Mouse (Mus musculus) MEL (cell line): Measurements from ENCODE around the gene Usp33. TPM values are rescaled to one million over a fixed set of nuclear protein-coding genes. Genes with fewer than 3 reads are reported as not detected.

Experiments
- DNase-seq: peaks from one replicate; pipeline ENCODE4 v3.0.0; 2011; ENCODE audit warnings: low read depth, low spot score
- H3K27ac ChIP-seq: 2 replicates; pipeline ENCODE4 v1.5.1; 2012; ENCODE audit warnings: low read depth, mild to moderate bottlenecking, control low read depth, low read length, moderate library complexity; ENCODE audit not compliant: control insufficient read depth
- H3K27me3 ChIP-seq, 2 experiments: fragments of 150-350 bp in 1 of 2; sonication (generic) in 1 of 2; 2 replicates each; pipeline ENCODE4 v1.6.1; 2012; ENCODE audit warnings: low read length in 2 of 2, mild to moderate bottlenecking in 2 of 2, improper control_type of control experiment in 1 of 2, moderate library complexity in 1 of 2; ENCODE audit not compliant: insufficient read depth in 2 of 2, control insufficient read depth in 1 of 2
- H3K36me3 ChIP-seq, 2 experiments: 2 replicates each; pipeline ENCODE4 v1.6.1; 2012 to 2014; ENCODE audit warnings: low read length in 2 of 2, improper control_type of control experiment in 1 of 2, inconsistent platforms in 1 of 2, mild to moderate bottlenecking in 1 of 2; ENCODE audit not compliant: insufficient read depth in 2 of 2, control insufficient read depth in 1 of 2
- H3K4me1 ChIP-seq, 2 experiments: fragments of 150-350 bp in 1 of 2; sonication (generic) in 1 of 2; 2 replicates each; pipeline ENCODE4 v1.6.1; 2012; ENCODE audit warnings: low read length in 2 of 2, improper control_type of control experiment in 1 of 2, mild to moderate bottlenecking in 1 of 2; ENCODE audit not compliant: insufficient read depth in 2 of 2, control insufficient read depth in 1 of 2
- H3K4me3 ChIP-seq, 2 experiments: fragments of 150-350 bp in 1 of 2; sonication (generic) in 1 of 2; 2 replicates each; pipeline ENCODE4 v1.5.1; 2012; ENCODE audit warnings: low read depth in 2 of 2, low read length in 2 of 2, mild to moderate bottlenecking in 2 of 2, moderate library complexity in 2 of 2, control low read depth in 1 of 2, improper control_type of control experiment in 1 of 2; ENCODE audit not compliant: control insufficient read depth in 1 of 2, insufficient read depth in 1 of 2
- H3K79me2 ChIP-seq: 2 replicates; pipeline ENCODE4 v1.6.1; 2012; ENCODE audit warnings: mild to moderate bottlenecking, low read length, moderate library complexity; ENCODE audit not compliant: control insufficient read depth, poor library complexity, insufficient read depth
- H3K9ac ChIP-seq: 2 replicates; pipeline ENCODE4 v1.6.1; 2012; ENCODE audit warnings: low read depth, mild to moderate bottlenecking, control low read depth, low read length, moderate library complexity; ENCODE audit not compliant: control insufficient read depth, poor library complexity, severe bottlenecking
- H3K9me3 ChIP-seq: fragments of 150-350 bp; sonication (generic); replicated peaks from 2 replicates; pipeline ENCODE4 v1.6.1; 2012; ENCODE audit warnings: mild to moderate bottlenecking, low read length, improper control_type of control experiment, moderate library complexity; ENCODE audit not compliant: insufficient read depth
- BHLHE40 ChIP-seq: IDR thresholded peaks from 2 replicates; pipeline ENCODE4 v1.6.1; 2012; ENCODE audit warnings: low read depth, mild to moderate bottlenecking, inconsistent platforms, low read length, improper control_type of control experiment, borderline replicate concordance
- CHD1 ChIP-seq: IDR thresholded peaks from 2 replicates; pipeline ENCODE4 v1.6.1; 2012; ENCODE audit warnings: low read depth, mild to moderate bottlenecking, inconsistent platforms, low read length, improper control_type of control experiment
- CHD2 ChIP-seq: IDR thresholded peaks from 2 replicates; pipeline ENCODE4 v1.6.1; 2011; ENCODE audit warnings: low read length, improper control_type of control experiment
- E2F4 ChIP-seq: IDR thresholded peaks from 2 replicates; pipeline ENCODE4 v1.6.1; 2011; ENCODE audit warnings: low read depth, low read length, improper control_type of control experiment, borderline replicate concordance
- ELF1 ChIP-seq: IDR thresholded peaks from 2 replicates; pipeline ENCODE4 v1.6.1; 2014; ENCODE audit warnings: low read depth, mild to moderate bottlenecking, inconsistent platforms, low read length, improper control_type of control experiment, moderate library complexity
- EP300 ChIP-seq, 2 experiments: IDR thresholded peaks; 2 replicates each; pipeline ENCODE4 v1.6.1; 2011; ENCODE audit warnings: improper control_type of control experiment in 2 of 2, low read length in 2 of 2, low read depth in 1 of 2, mild to moderate bottlenecking in 1 of 2
- ETS1 ChIP-seq: IDR thresholded peaks from 2 replicates; pipeline ENCODE4 v1.6.1; 2012; ENCODE audit warnings: low read depth, mild to moderate bottlenecking, inconsistent platforms, low read length, improper control_type of control experiment, moderate library complexity
- GABPA ChIP-seq: IDR thresholded peaks from 2 replicates; pipeline ENCODE4 v1.6.1; 2012; ENCODE audit warnings: low read depth, mild to moderate bottlenecking, inconsistent platforms, low read length, improper control_type of control experiment, moderate library complexity
- GATA1 ChIP-seq: IDR thresholded peaks from 2 replicates; pipeline ENCODE4 v1.6.1; 2011; ENCODE audit warnings: low read depth, low read length, improper control_type of control experiment
- JUND ChIP-seq: IDR thresholded peaks from 2 replicates; pipeline ENCODE4 v1.6.1; 2011; ENCODE audit warnings: low read depth, mild to moderate bottlenecking, improper control_type of control experiment, low read length
- MAX ChIP-seq: IDR thresholded peaks from 2 replicates; pipeline ENCODE4 v1.6.1; 2011; ENCODE audit warnings: low read length, improper control_type of control experiment
- MXI1 ChIP-seq: IDR thresholded peaks from 2 replicates; pipeline ENCODE4 v1.6.1; 2011; ENCODE audit warnings: mild to moderate bottlenecking, low read depth, low read length, improper control_type of control experiment
- MYB ChIP-seq: IDR thresholded peaks from 2 replicates; pipeline ENCODE4 v1.6.1; 2011; ENCODE audit warnings: mild to moderate bottlenecking, low read depth, low read length, improper control_type of control experiment
- MYC ChIP-seq: IDR thresholded peaks from 2 replicates; pipeline ENCODE4 v1.6.1; 2011; ENCODE audit warnings: low read depth, mild to moderate bottlenecking, low read length, improper control_type of control experiment, moderate library complexity
- NELFE ChIP-seq: IDR thresholded peaks from 2 replicates; pipeline ENCODE4 v1.6.1; 2011; ENCODE audit warnings: low read depth, low read length, improper control_type of control experiment
- RAD21 ChIP-seq: IDR thresholded peaks from 2 replicates; pipeline ENCODE4 v1.6.1; 2011; ENCODE audit warnings: mild to moderate bottlenecking, low read depth, low read length, improper control_type of control experiment
- RCOR1 ChIP-seq: IDR thresholded peaks from 2 replicates; pipeline ENCODE4 v1.6.1; 2012; ENCODE audit warnings: low read depth, mild to moderate bottlenecking, inconsistent platforms, low read length, improper control_type of control experiment
- SIN3A ChIP-seq: IDR thresholded peaks from 2 replicates; pipeline ENCODE4 v1.6.1; 2012; ENCODE audit warnings: low read length, improper control_type of control experiment, inconsistent platforms
- TAL1 ChIP-seq: IDR thresholded peaks from 2 replicates; pipeline ENCODE4 v1.6.1; 2012; ENCODE audit warnings: mild to moderate bottlenecking, inconsistent platforms, low read length, moderate library complexity, mixed read lengths
- TBP ChIP-seq: IDR thresholded peaks from 2 replicates; pipeline ENCODE4 v1.8.0; 2011; ENCODE audit warnings: low read depth, low read length, improper control_type of control experiment
- TCF12 ChIP-seq: IDR thresholded peaks from 2 replicates; pipeline ENCODE4 v1.6.1; 2014; ENCODE audit warnings: low read depth, mild to moderate bottlenecking, inconsistent platforms, low read length, improper control_type of control experiment, moderate library complexity
- USF1 ChIP-seq: IDR thresholded peaks from 2 replicates; pipeline ENCODE4 v1.6.1; 2014; ENCODE audit warnings: low read depth, mild to moderate bottlenecking, inconsistent platforms, low read length, improper control_type of control experiment, moderate library complexity
- ZC3H11A ChIP-seq: IDR thresholded peaks from 2 replicates; pipeline ENCODE4 v1.6.1; 2012; ENCODE audit warnings: low read depth, mild to moderate bottlenecking, inconsistent platforms, low read length, improper control_type of control experiment
- ZKSCAN1 ChIP-seq: IDR thresholded peaks from 2 replicates; pipeline ENCODE4 v1.6.1; 2012; ENCODE audit warnings: low read depth, mild to moderate bottlenecking, inconsistent platforms, low read length, improper control_type of control experiment, moderate library complexity
- ZNF384 ChIP-seq: IDR thresholded peaks from 2 replicates; pipeline ENCODE4 v1.6.1; 2012; ENCODE audit warnings: low read depth, mild to moderate bottlenecking, inconsistent platforms, low read length, improper control_type of control experiment
- polyA plus RNA-seq, 2 experiments: library from polyadenylated mRNA; stranded (reverse) in 1 of 2; unstranded in 1 of 2; fragments of >175 nt in 1 of 2; fragments of >200 nt in 1 of 2; gene quantifications; 2 replicates each; pipeline versions ENCODE4 v1.2.1 to v1.2.4; 2012; ENCODE audit warnings: low replicate concordance in 2 of 2, low read depth in 1 of 2; ENCODE audit not compliant: insufficient read length in 2 of 2, insufficient read depth in 1 of 2, missing spikeins in 1 of 2
- total RNA-seq: library from RNA; depleted of rRNA; stranded (reverse); fragments of 300-350 nt; gene quantifications from 2 replicates; pipeline ENCODE4 v1.2.3, GENCODE M21; 2012

Usp33 gene
- total and polyA plus RNA-seq, 3 experiments = 32.3 to 34.1 TPM; not detected in 1

GRCm38 (mm10) chr3:152305971-152306370 is 40.3 kb upstream of the Usp33 start:
- no peak for TF ChIP-seq EP300 (IDR thresholded peaks at IDR 0.05; ENCODE audit: low read depth in 1 of 2, low read length in 2 of 2)
- no peak for TF ChIP-seq USF1
- TF ChIP-seq ZKSCAN1 = no peak
- TF ChIP-seq ELF1 = no peak
- no peak for TF ChIP-seq GABPA
- TF ChIP-seq CHD1 = no peak
- no peak for TF ChIP-seq ZNF384
- TF ChIP-seq SIN3A = no peak
- TF ChIP-seq CHD2 = no peak
- TF ChIP-seq MXI1 = no peak
- TF ChIP-seq, all 39 proteins: peak for 0
- H3K36me3 ChIP-seq = peaks cover 0 to 19% of the 10 kb centered on the region in 2 experiments; a peak in 3 of 4 replicates
- DNase-seq = no peak

GRCm38 (mm10) chr3:152308485-152309249 is 37.6 kb upstream of the Usp33 start:
- H3K27me3 ChIP-seq = no peaks in the 10 kb centered on the region
- H3K4me1 ChIP-seq = peaks cover 15 to 21% of the 10 kb centered on the region in 2 experiments
- no peak overlapping the region for H3K4me3 ChIP-seq
- no peaks in the 10 kb centered on the region for H3K9me3 ChIP-seq
- H3K9ac ChIP-seq = peak overlapping the region; percentile 3; the same call in 1 of the 2 replicates
- peak overlapping the region; percentile 59 for H3K27ac ChIP-seq
- TF ChIP-seq ETS1 = peak; percentile 74
- TF ChIP-seq NELFE = no peak
- TF ChIP-seq MYB = peak; percentile 82
- TF ChIP-seq BHLHE40 = peak; percentile 21; the same call in 1 of the 2 replicates
- peak; percentile 70 for TF ChIP-seq TCF12
- no peak for TF ChIP-seq CHD2
- TF ChIP-seq MAX = peak; percentile 30; the same call in 1 of the 2 replicates
- TF ChIP-seq TBP = peak; percentile 42; the same call in 1 of the 2 replicates
- peak; percentile 44 for TF ChIP-seq MXI1
- TF ChIP-seq RAD21 = no peak
- TF ChIP-seq GATA1 = peak; percentile 88
- TF ChIP-seq ELF1 = no peak
- TF ChIP-seq TAL1 = peak; percentile 29
- peak; percentile 82 to 83 for TF ChIP-seq EP300 (IDR thresholded peaks at IDR 0.05; ENCODE audit: low read depth in 1 of 2, low read length in 2 of 2)
- TF ChIP-seq SIN3A = peak; percentile 60; the same call in 1 of the 2 replicates
- TF ChIP-seq RCOR1 = peak; percentile 88
- no peak for TF ChIP-seq MYC
- TF ChIP-seq ZC3H11A = 0 out of 2 replicates have a peak, but pooled peaks have one; percentile 10
- peak; percentile 89 for TF ChIP-seq E2F4
- TF ChIP-seq ZKSCAN1 = no peak
- TF ChIP-seq JUND = 0 out of 2 replicates have a peak, but pooled peaks have one; percentile 19
- peaks cover 0 to 19% of the 10 kb centered on the region in 2 experiments; a peak in 2 of 4 replicates for H3K36me3 ChIP-seq
- H3K79me2 ChIP-seq = no peaks in the 10 kb centered on the region
- peak; percentile 85 for DNase-seq

More at GRCm38 (mm10) chr3:152305971-152306370, 40.3 kb upstream of the Usp33 start:
- Histone ChIP-seq H3K27ac (no peak overlapping the region), H3K9ac (no peak overlapping the region), H3K9me3 (no peaks in the 10 kb centered on the region), H3K4me3 (no peak overlapping the region), H3K4me1 (peaks cover 15 to 21% of the 10 kb centered on the region in 2 experiments), H3K27me3 (no peaks in the 10 kb centered on the region), H3K79me2 (no peaks in the 10 kb centered on the region)
